ENCODE assay signal across 8 mouse cellular contexts in genomic region chr11:119913935-119914314, GRCm38 (mm10). TPM values are rescaled to one million over a fixed set of nuclear protein-coding genes. Genes with fewer than 3 reads are reported as not detected.
A peak's percentile ranks its signal among the peaks of the same experiment; 100 is the strongest.
DNase-seq lines count a peak whose midpoint lies in the region; ATAC-seq and TF ChIP-seq lines count a peak whose summit lies in the region.

No protein-coding gene starts in this region.

- H3K79me2 ChIP-seq in CH12.LX (replicated peaks; ENCODE audit: control insufficient read depth, extremely low read depth, insufficient read depth, poor library complexity, severe bottlenecking) = 0 out of 2 replicates have a peak, but pooled peaks cover 3% of the 10 kb centered on the region

- ATAC-seq in forebrain, embryonic 14.5 days = peak; percentile 1; the same call in 1 of the 2 replicates
- ATAC-seq in liver, embryonic 16.5 days (ENCODE audit: low read depth) = peak; percentile 25; the same call in 1 of the 2 replicates

- dilution Hi-C loops in CH12.LX (cut with MboI; ENCODE audit: extremely low pct_ligation_motif_present, extremely low pct_unique_long_range_greater_than_20kb, low sequenced_read_pairs) = no loop called here

- peak overlapping the region; percentile 75 for H3K4me3 ChIP-seq in gastrocnemius, adult 2 months
- peak overlapping the region; percentile 73 to 99 (median 84) for H3K4me3 ChIP-seq in CH12.LX (replicated peaks in 1 of 3; ENCODE audit: low read depth in 2 of 3, low read length in 2 of 3, poor library complexity in 1 of 3)
- H3K4me3 ChIP-seq in forebrain, embryonic 14.5 days (ENCODE audit: low read depth, low read length) = peak overlapping the region; percentile 85
- peak overlapping the region; percentile 78 for H3K4me3 ChIP-seq in liver, embryonic 16.5 days (ENCODE audit: low read depth, low read length)

- DNase-seq in gastrocnemius, adult 2 months = no peak
- DNase-seq in gastrocnemius, adult 8-10 months (ENCODE audit: low spot score in 2 of 2) = no peak
- no peak for DNase-seq in CH12.LX (ENCODE audit: extremely low read depth)
- no peak for DNase-seq in forebrain, embryonic 14.5 days (ENCODE audit: low spot score)
- DNase-seq in urinary bladder, postnatal 36 days (ENCODE audit: low spot score in 2 of 2) = no peak
- no peak for DNase-seq in natural killer cell, adult 2 months (ENCODE audit: low spot score in 2 of 2)
- no peak for DNase-seq in kidney, adult 8-10 months

- peaks cover 19 to 32% of the 10 kb centered on the region in 2 experiments for H3K4me1 ChIP-seq in CH12.LX (ENCODE audit: control insufficient read depth in 1 of 2, insufficient read depth in 2 of 2)
- H3K4me1 ChIP-seq in forebrain, embryonic 14.5 days (ENCODE audit: control insufficient read depth, insufficient read depth, low read length) = peaks cover 13% of the 10 kb centered on the region
- H3K4me1 ChIP-seq in liver, embryonic 16.5 days (ENCODE audit: control insufficient read depth, low read depth, low read length) = peaks cover 20% of the 10 kb centered on the region

- H3K27me3 ChIP-seq in CH12.LX (replicated peaks) = peaks cover 3% of the 10 kb centered on the region
- no peaks in the 10 kb centered on the region for H3K27me3 ChIP-seq in forebrain, embryonic 14.5 days (replicated peaks; ENCODE audit: control insufficient read depth, insufficient read depth, low read length)
- no peaks in the 10 kb centered on the region for H3K27me3 ChIP-seq in liver, embryonic 16.5 days (ENCODE audit: control insufficient read depth, insufficient read depth, low read depth, low read length)

- no peak for TF ChIP-seq EP300 in CH12.LX (IDR thresholded peaks at IDR 0.05; ENCODE audit: low read length)

- no peak for TF ChIP-seq CTCF in gastrocnemius, adult 2 months (IDR thresholded peaks at IDR 0.05)
- TF ChIP-seq CTCF in CH12.LX (conservative IDR thresholded peaks at IDR 0.05 in 1 of 2, IDR thresholded peaks at IDR 0.05 in 1 of 2; ENCODE audit: low read depth in 2 of 2, low read length in 2 of 2) = no peak

- H3K27ac ChIP-seq in gastrocnemius, adult 2 months = peak overlapping the region; percentile 95
- peak overlapping the region; percentile 21 for H3K27ac ChIP-seq in CH12.LX (ENCODE audit: insufficient read depth, low read depth)
- H3K27ac ChIP-seq in forebrain, embryonic 14.5 days (ENCODE audit: low read depth, low read length) = peak overlapping the region; percentile 74
- peak overlapping the region; percentile 63 for H3K27ac ChIP-seq in liver, embryonic 16.5 days (ENCODE audit: low read length)

- peaks cover 3% of the 10 kb centered on the region for H3K9me3 ChIP-seq in CH12.LX (replicated peaks; ENCODE audit: low read length)
- no peaks in the 10 kb centered on the region for H3K9me3 ChIP-seq in forebrain, embryonic 14.5 days (replicated peaks; ENCODE audit: control insufficient read depth, low read length)
- no peaks in the 10 kb centered on the region for H3K9me3 ChIP-seq in liver, embryonic 16.5 days (replicated peaks; ENCODE audit: control insufficient read depth, low read length)

- intact Hi-C loops in gastrocnemius, adult 2 months (cut with DNase I) = no loop called here

- H3K4me2 ChIP-seq in CH12.LX (ENCODE audit: insufficient read depth, low read depth, poor library complexity, severe bottlenecking) = peak overlapping the region; percentile 80
- peak overlapping the region; percentile 93 for H3K4me2 ChIP-seq in forebrain, embryonic 14.5 days (ENCODE audit: low read length)
- H3K4me2 ChIP-seq in liver, embryonic 16.5 days (ENCODE audit: low read depth, low read length) = peak overlapping the region; percentile 73

- peaks cover 37 to 42% of the 10 kb centered on the region in 2 experiments for H3K36me3 ChIP-seq in CH12.LX (replicated peaks in 1 of 2; ENCODE audit: control insufficient read depth in 1 of 2, insufficient read depth in 1 of 2, low read length in 1 of 2)
- peaks cover 33% of the 10 kb centered on the region for H3K36me3 ChIP-seq in forebrain, embryonic 14.5 days (ENCODE audit: control insufficient read depth, insufficient read depth, low read length)
- peaks cover 19% of the 10 kb centered on the region for H3K36me3 ChIP-seq in liver, embryonic 16.5 days (ENCODE audit: control insufficient read depth, insufficient read depth)

- under 1% methylated on average over 26 of the region's 26 CpGs for WGBS in forebrain, embryonic 14.5 days
- 0% methylated on average over 26 of the region's 26 CpGs for WGBS in liver, embryonic 16.5 days (ENCODE audit: insufficient replicate concordance)

- in situ Hi-C loops in CH12.LX (cut with MboI; ENCODE audit: low pct_ligation_motif_present, low pct_unique_long_range_greater_than_20kb, low sequenced_read_pairs) = loop anchor here (10.0 kb wide), 1 partner anchor 181 kb away; the partner anchor contains the start of genes Ndufaf8 and Tepsin

- peak overlapping the region; percentile 85 for H3K9ac ChIP-seq in CH12.LX (ENCODE audit: insufficient read depth, low read depth)
- peak overlapping the region; percentile 92 for H3K9ac ChIP-seq in forebrain, embryonic 14.5 days (ENCODE audit: low read length)
- H3K9ac ChIP-seq in liver, embryonic 16.5 days (ENCODE audit: low read depth, low read length) = peak overlapping the region; percentile 91

- TF ChIP-seq RAD21 in CH12.LX (IDR thresholded peaks at IDR 0.05; ENCODE audit: low read depth, low read length) = no peak

- no peak for TF ChIP-seq POLR2A in CH12.LX (IDR thresholded peaks at IDR 0.05; ENCODE audit: low read depth, low read length)

TF ChIP-seq in CH12.LX, 34 proteins besides CTCF, POLR2A, EP300 and RAD21:
- TF ChIP-seq MXI1 (IDR thresholded peaks at IDR 0.05; ENCODE audit: low read depth, low read length) (peak; percentile 45; the same call in 1 of the 2 replicates), MAX (IDR thresholded peaks at IDR 0.05; ENCODE audit: low read length) (peak; percentile 8; the same call in 1 of the 2 replicates), ELF1 (IDR thresholded peaks at IDR 0.05; ENCODE audit: low read depth, low read length) (peak; percentile 48), HCFC1 (IDR thresholded peaks at IDR 0.05; ENCODE audit: low read depth, low read length) (peak; percentile 50; the same call in 1 of the 2 replicates), MAFK (IDR thresholded peaks at IDR 0.05; ENCODE audit: insufficient replicate concordance, low read length) (no peak), MAZ (IDR thresholded peaks at IDR 0.05; ENCODE audit: low read depth, low read length) (no peak), IRF4 (IDR thresholded peaks at IDR 0.05; ENCODE audit: low read depth, low read length) (no peak; the same call in 1 of the 2 replicates)

RNA-seq across cellular contexts. Expression of gene Chmp6, which starts 0.7 kb away (rescaled TPM):
- total RNA-seq in gastrocnemius, adult 2 months (2021) = 10 to 100 TPM; 29.6 to 31.3 TPM
- total RNA-seq in gastrocnemius, adult 8-10 months (2022) = 10 to 100 TPM; 26.4 to 32.0 (median 30.1) TPM
- total RNA-seq in CH12.LX (2012; rRNA removed) (59.7 and 67.2 TPM in 2 replicates), CH12.LX (2014; rRNA removed) (63.2 and 70.6 TPM in 2 replicates)
- polyA plus RNA-seq in CH12.LX (2012; ENCODE audit: insufficient read length, low read depth) = 50.3 and 67.9 TPM in 2 replicates
- 90.0 and 92.7 TPM in 2 replicates for polyA plus RNA-seq in forebrain, embryonic 14.5 days (2014; fragmentation: Nextera tagmentation; extraction: Ambion mirVana)
- polyA plus RNA-seq in liver, embryonic 16.5 days (2015; fragmentation: Nextera tagmentation; extraction: Ambion mirVana) = 23.5 and 25.4 TPM in 2 replicates

RNA-seq across cellular contexts. Expression of gene Baiap2, which starts 28.6 kb away (rescaled TPM):
- total RNA-seq in gastrocnemius, adult 2 months (2021) = 1 to 10 TPM; 1.5 to 2.0 TPM
- total RNA-seq in gastrocnemius, adult 8-10 months (2022) = 1 to 10 TPM in 2 of 4 experiments, under 1 TPM in 2; 0.56 to 1.7 (median 1.2) TPM
- total RNA-seq in CH12.LX (2012; rRNA removed) (6.7 and 9.9 TPM in 2 replicates), CH12.LX (2014; rRNA removed) (3.2 and 3.4 TPM in 2 replicates)
- polyA plus RNA-seq in CH12.LX (2012; ENCODE audit: insufficient read length, low read depth) = 5.6 and 6.1 TPM in 2 replicates
- 18.7 and 25.2 TPM in 2 replicates for polyA plus RNA-seq in forebrain, embryonic 14.5 days (2014; fragmentation: Nextera tagmentation; extraction: Ambion mirVana)
- polyA plus RNA-seq in liver, embryonic 16.5 days (2015; fragmentation: Nextera tagmentation; extraction: Ambion mirVana) = 8.1 and 10.1 TPM in 2 replicates

Comparison
In these comparisons a context has a peak if more than half of its experiments do, and no peak if none do; other contexts are left out.
1. H3K27ac ChIP-seq: peak in every context shown above with its lines; median percentile 95 in gastrocnemius, adult 2 months; 74 in forebrain, embryonic 14.5 days; 63 in liver, embryonic 16.5 days; 21 in CH12.LX.